Mouse (Mus musculus): ENCODE measurements around the gene Spred1.
A peak's percentile ranks its signal among the peaks of the same experiment; 100 is the strongest.

Spred1 gene

GRCm38 (mm10) chr2:117190915-117191314 lies 69.7 kb downstream of the Spred1 start:
- no peak for DNase-seq

DNA sequence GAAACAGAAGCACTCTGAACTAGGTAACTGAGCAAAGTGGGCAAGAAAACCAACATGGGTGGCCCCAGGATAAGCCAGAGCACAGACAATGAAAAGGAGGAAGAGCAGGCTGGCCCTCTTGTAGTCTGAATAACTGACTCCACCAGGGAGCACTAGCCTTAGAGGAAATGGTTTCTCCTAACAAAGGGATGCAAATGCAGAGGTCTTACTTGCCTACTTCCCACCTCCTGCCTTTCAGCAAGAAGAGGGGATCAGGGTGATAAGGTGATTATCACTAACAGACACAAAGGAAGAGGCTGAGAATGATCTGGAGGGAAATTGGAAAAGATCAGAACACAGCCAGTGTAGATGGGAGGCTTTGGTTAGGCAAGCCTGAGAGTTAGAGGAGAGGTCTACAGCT lies 73.1 kb downstream of the Spred1 start:
- no peak for DNase-seq

DNA sequence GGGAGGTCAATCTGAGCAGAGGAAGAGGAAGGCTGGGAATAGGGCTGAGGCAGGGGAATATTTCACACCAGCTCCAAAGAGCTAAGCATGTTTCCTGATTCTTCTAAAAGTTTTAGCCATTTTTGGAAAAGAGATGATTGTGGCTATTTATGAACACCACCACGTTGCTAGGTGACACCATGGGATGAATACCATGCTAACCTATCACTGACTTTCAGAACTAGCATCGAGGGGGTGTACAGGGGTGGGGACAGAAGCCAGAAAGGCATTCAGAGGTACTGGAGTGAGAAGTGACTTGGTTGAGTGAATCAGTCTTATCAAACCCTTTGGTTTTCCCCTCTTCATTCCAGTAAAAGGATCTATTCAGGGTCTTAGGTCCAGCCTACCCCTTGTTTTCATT lies 74.0 kb downstream of the Spred1 start:
- no peak for DNase-seq

- no peak for DNase-seq
Observed at GRCm38 (mm10) chr2:117195578-117195977, 74.4 kb downstream of the Spred1 start.

- peak in 1 of 2 experiments; percentile 57 for DNase-seq
Observed at GRCm38 (mm10) chr2:117200869-117201338, 79.7 kb downstream of the Spred1 start.

DNA sequence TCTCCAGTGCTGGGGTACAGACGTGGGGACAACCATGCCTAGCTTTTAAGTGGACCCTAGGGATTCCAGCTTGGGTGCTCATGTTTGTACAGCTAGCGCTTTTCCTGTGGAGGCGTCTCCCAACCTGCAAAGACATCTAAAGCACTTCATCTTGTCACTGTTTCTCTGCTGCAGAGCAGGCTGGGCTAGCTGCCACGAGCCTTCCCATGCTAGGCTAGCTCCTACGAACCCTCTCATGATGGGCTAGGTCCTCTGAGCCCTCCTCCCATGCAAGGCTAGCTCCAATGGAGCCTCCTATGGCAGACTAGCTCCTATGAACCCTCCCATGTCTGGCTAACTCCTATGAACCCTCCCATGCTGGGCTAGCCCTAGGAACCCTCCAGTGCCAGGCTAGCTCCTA lies 82.2 kb downstream of the Spred1 start:
- peak in 1 of 2 experiments; percentile 38 for DNase-seq

- no peak for DNase-seq
Observed at GRCm38 (mm10) chr2:117204534-117204933, 83.4 kb downstream of the Spred1 start.

DNA sequence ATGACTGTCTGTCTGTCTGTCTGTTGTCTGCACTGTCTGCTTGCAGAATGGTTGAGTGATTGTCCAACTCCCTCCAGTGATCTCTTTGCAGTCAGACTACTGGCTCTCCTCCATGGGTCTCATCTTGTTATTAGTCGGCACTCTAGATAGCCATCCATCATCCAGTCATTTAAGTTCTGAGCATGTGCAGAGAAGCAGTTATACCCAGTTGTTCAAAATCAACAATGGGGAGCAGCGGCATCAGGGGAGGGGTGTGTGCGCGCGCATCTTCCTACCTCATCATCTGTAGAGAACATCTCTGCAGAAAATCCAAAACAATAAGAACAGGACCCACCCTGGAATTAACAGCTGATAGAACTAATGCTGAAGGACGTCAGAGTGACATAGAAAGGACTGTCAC lies 83.9 kb downstream of the Spred1 start:
- DNase-seq = no peak

DNA sequence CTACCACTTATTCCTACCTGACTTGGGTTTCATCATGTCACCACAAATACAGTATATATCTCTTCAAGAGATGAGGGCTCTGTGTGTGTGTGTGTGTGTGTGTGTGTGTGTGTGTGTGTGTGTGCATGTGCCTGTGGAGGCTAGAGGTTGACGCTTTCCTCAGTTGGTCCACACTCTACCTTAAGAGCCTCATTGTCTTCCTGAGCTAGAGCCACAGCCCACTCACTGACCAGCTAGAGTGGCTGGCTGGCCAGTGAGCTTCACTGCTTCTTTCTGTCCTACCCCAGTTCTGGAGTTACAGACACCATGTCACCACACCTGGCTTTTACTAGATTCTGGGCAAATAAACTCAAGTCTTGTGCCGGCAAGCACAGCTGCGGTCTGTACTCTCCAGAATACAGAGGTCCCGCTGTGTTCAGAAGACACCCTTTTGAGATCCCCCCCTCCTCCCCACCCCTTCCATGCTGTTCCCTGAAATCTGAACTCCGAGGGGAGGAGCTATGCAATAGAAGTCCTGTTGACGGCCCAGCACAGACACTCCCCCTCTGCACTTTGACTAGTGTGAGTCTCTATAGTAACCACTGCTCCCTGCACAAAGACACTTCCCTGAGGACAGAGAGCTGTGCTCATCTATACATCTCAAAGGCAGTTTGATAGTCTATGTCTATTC lies 89.4 kb downstream of the Spred1 start:
- DNase-seq = peak in 1 of 2 experiments; percentile 34

DNA sequence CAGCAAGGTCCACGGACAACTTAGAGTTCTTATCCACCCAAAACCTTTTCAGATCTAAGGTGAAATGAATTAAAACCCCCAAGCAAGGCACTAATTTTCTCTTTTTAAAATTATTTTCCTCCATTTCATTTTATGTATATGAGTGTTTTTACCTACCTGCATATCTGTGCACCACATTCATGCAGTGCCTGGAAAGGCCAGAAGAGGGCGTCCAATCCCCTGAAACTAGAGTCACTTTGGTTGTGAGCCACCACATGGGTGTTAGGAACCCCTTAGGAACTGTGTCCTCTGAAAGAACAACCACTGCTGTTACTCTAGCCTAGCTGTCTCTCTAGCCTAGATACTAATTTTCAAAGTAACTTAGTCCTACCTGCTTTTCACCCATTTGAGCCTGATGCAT lies 95.0 kb downstream of the Spred1 start:
- no peak for DNase-seq

- no peak for DNase-seq
Observed at GRCm38 (mm10) chr2:117217695-117218216, 96.6 kb downstream of the Spred1 start.

- no peak for DNase-seq
Observed at GRCm38 (mm10) chr2:117219536-117219935, 98.4 kb downstream of the Spred1 start.

- no peak for DNase-seq
Observed at GRCm38 (mm10) chr2:117222651-117223050, 101.5 kb downstream of the Spred1 start.

DNA sequence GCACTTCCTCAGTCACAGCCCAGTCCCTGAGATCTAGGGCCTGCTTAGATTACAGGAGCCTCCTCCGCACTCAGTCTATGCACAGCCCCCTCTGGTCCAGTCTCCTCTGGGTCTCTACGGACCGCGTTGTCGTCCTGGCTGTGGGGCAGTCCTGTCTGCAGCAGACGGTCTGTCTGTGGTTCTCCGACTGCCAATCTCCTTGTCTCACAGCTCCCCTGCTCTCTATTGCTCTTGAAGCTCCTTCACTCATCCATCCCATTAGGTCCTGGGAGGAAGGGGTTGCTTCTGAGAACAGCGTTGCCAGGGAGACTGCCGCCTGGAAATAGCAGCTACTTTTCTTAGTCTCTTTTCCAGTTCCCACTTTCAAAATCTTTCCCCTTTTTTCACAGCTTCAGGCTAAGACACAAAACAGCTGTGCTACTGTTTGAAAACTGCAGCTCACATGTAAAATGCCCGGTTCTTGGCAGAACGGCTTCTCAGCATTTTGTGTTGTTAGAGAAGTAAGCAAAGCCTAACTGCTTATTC lies 107.5 kb downstream of the Spred1 start:
- peak; percentile 6 to 29 for DNase-seq

GRCm38 (mm10) chr2:117230261-117230660 lies 109.1 kb downstream of the Spred1 start:
- no peak for DNase-seq

DNA sequence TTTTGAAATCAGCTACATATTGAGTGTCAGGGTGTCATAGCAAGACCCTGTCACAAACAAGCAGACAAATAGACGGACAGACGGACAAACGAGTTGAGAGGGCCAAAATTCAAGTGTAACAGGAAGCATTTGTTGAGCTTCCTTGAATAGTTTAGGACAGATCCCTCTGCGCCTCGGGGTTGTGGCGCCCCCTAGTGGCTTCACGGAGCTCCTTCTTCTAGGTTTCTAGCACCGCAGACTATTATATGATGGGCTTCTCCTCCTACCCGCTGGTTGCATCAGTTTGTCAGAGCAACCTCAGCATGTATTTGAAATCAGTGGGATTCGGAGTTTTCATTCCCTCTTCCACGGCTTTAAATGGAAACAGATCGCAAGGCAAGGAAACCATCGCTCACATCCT lies 110.1 kb downstream of the Spred1 start:
- DNase-seq = peak; percentile 85 to 86

Measured in lung, postnatal 4 days (tissue).